Comparison of ENCODE assay signal across 26 mouse cellular contexts in the genomic region with DNA sequence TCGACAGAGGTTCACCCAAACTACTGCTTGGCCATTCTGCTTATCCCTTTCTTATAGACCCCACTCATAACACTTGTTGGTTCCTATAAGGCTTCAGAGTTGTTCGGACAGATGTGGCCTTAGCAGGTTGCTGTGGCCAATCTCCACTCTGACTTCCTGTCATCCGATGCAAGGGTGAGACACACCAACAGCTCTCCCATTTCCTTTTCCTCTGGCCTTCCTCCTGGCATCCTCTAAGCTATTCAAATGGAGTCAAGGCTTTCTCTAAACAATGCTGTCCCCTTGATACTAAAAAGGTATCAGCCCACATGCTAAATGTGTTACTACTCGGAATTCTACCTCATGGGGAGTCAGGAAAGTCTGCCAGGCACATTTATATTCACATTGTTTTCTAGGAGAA. TPM values are rescaled to one million over a fixed set of nuclear protein-coding genes. Genes with fewer than 3 reads are reported as not detected.
DNase-seq lines count a peak whose midpoint lies in the region; ATAC-seq and TF ChIP-seq lines count a peak whose summit lies in the region.
"Had no signal": no experiment of that assay in that cellular context is flagged by ENCODE, and none has a peak within 500 bp of the region (broad histone marks: within the 10 kb centered on the region; RNA-seq: fewer than 3 reads in every experiment).

No protein-coding gene starts in this region.

- no peaks in the 10 kb centered on the region for H3K27me3 ChIP-seq in kidney, adult 2 months (replicated peaks; ENCODE audit: control insufficient read depth, insufficient read depth, low read length)
- no peaks in the 10 kb centered on the region for H3K27me3 ChIP-seq in lung, embryonic 14.5 days (ENCODE audit: insufficient read depth, low read length)
- no peaks in the 10 kb centered on the region for H3K27me3 ChIP-seq in intestine, embryonic 15.5 days (replicated peaks)
- H3K27me3 ChIP-seq: embryonic facial prominence, embryonic 15.5 days; heart, embryonic 12.5 days; hindbrain, embryonic 12.5 days; megakaryocyte, embryonic 14.5 days; midbrain, embryonic 13.5 days; stomach, embryonic 15.5 days had no signal

- H3K27ac ChIP-seq in kidney, adult 2 months (ENCODE audit: insufficient read depth, low read depth, low read length): peak overlapping the region; percentile 45; the same call in 1 of the 2 replicates
- no peak overlapping the region for H3K27ac ChIP-seq in lung, embryonic 14.5 days (ENCODE audit: low read depth)
- H3K27ac ChIP-seq in intestine, embryonic 15.5 days: no peak overlapping the region
- H3K27ac ChIP-seq: embryonic facial prominence, embryonic 15.5 days; hindbrain, embryonic 12.5 days; limb, embryonic 10.5 days; midbrain, embryonic 13.5 days had no signal

- no peak overlapping the region for H3K4me2 ChIP-seq in lung, embryonic 14.5 days
- H3K4me2 ChIP-seq in intestine, embryonic 15.5 days (replicated peaks): no peak overlapping the region
- H3K4me2 ChIP-seq: embryonic facial prominence, embryonic 15.5 days; heart, embryonic 12.5 days; hindbrain, embryonic 12.5 days; midbrain, embryonic 13.5 days; stomach, embryonic 15.5 days had no signal

- no peak for ATAC-seq in lung, embryonic 14.5 days (ENCODE audit: insufficient read depth)
- no peak for ATAC-seq in intestine, embryonic 15.5 days
- ATAC-seq: CD4-positive, CD25-positive, alpha-beta regulatory T cell, adult 4 months; forebrain, embryonic 14.5 days; midbrain, embryonic 13.5 days had no signal

- 56% methylated on average over 4 of the region's 4 CpGs for WGBS in kidney, adult 2 months
- 62% methylated on average over 4 of the region's 4 CpGs for WGBS in lung, embryonic 14.5 days
- 66% methylated on average over 4 of the region's 4 CpGs for WGBS in intestine, embryonic 15.5 days

- peaks cover 8% of the 10 kb centered on the region for H3K36me3 ChIP-seq in kidney, adult 2 months (ENCODE audit: control insufficient read depth, insufficient read depth, low read length)
- H3K36me3 ChIP-seq in lung, embryonic 14.5 days (ENCODE audit: insufficient read depth): peaks cover 66% of the 10 kb centered on the region
- H3K36me3 ChIP-seq in intestine, embryonic 15.5 days: peaks cover 22% of the 10 kb centered on the region

- no peak overlapping the region for H3K4me3 ChIP-seq in kidney, adult 2 months (ENCODE audit: insufficient read depth, low read depth, low read length)
- no peak overlapping the region for H3K4me3 ChIP-seq in lung, embryonic 14.5 days (ENCODE audit: low read depth, low read length)
- no peak overlapping the region for H3K4me3 ChIP-seq in intestine, embryonic 15.5 days (replicated peaks)
- H3K4me3 ChIP-seq: embryonic facial prominence, embryonic 15.5 days; heart, embryonic 12.5 days; hindbrain, embryonic 12.5 days; limb, embryonic 10.5 days; megakaryocyte, embryonic 14.5 days; midbrain, embryonic 13.5 days; stomach, embryonic 15.5 days had no signal

- H3K9me3 ChIP-seq in lung, embryonic 14.5 days (ENCODE audit: low read depth, low read length): no peaks in the 10 kb centered on the region
- no peaks in the 10 kb centered on the region for H3K9me3 ChIP-seq in intestine, embryonic 15.5 days
- H3K9me3 ChIP-seq: embryonic facial prominence, embryonic 15.5 days; heart, embryonic 12.5 days; hindbrain, embryonic 12.5 days; limb, embryonic 10.5 days; megakaryocyte, embryonic 14.5 days; midbrain, embryonic 13.5 days; stomach, embryonic 15.5 days had no signal

- H3K4me1 ChIP-seq in kidney, adult 2 months (ENCODE audit: control insufficient read depth, insufficient read depth, low read length): peaks cover 7% of the 10 kb centered on the region
- H3K4me1 ChIP-seq in lung, embryonic 14.5 days (ENCODE audit: insufficient read depth): no peaks in the 10 kb centered on the region
- 0 out of 2 replicates have a peak, but pooled peaks cover 4% of the 10 kb centered on the region for H3K4me1 ChIP-seq in intestine, embryonic 15.5 days (replicated peaks)
- H3K4me1 ChIP-seq: embryonic facial prominence, embryonic 15.5 days; hindbrain, embryonic 12.5 days; limb, embryonic 10.5 days; midbrain, embryonic 13.5 days; stomach, embryonic 15.5 days had no signal

- TF ChIP-seq CTCF in kidney, adult 2 months (conservative IDR thresholded peaks at IDR 0.05; ENCODE audit: insufficient read depth, insufficient read length, low read depth, low read length): no peak
- TF ChIP-seq CTCF in lung, embryonic 14.5 days (IDR thresholded peaks at IDR 0.05; ENCODE audit: low read depth): no peak

- peak; percentile 30 to 62 for DNase-seq in heart, adult 18-20 months
- DNase-seq in heart, postnatal 4 days: no peak
- DNase-seq in kidney, adult 2 months: peak; percentile 52
- no peak for DNase-seq in kidney, postnatal 10 days
- DNase-seq in lung, embryonic 14.5 days: peak; percentile 34
- no peak for DNase-seq in lung, postnatal 4 days
- peak; percentile 31 for DNase-seq in lung, postnatal 36 days
- DNase-seq: adrenal gland, postnatal 25 days; cerebellum, adult 11 months; cerebellum, adult 9-11 months; gastrocnemius, postnatal 10 days; kidney, adult 18-20 months; thymus, postnatal 36 days had no signal

- no peak for TF ChIP-seq POLR2A in kidney, adult 2 months (IDR thresholded peaks at IDR 0.05; ENCODE audit: low read depth, low read length)

- no peak overlapping the region for H3K9ac ChIP-seq in lung, embryonic 14.5 days
- no peak overlapping the region for H3K9ac ChIP-seq in intestine, embryonic 15.5 days
- H3K9ac ChIP-seq: embryonic facial prominence, embryonic 15.5 days; heart, embryonic 12.5 days; hindbrain, embryonic 12.5 days; midbrain, embryonic 13.5 days; stomach, embryonic 15.5 days had no signal

RNA-seq across cellular contexts. Expression of a gene that starts 8.2 kb away (rescaled TPM):
- 10 to 100 TPM; 38.6 to 44.5 TPM for total RNA-seq in heart, adult 18-20 months (2021)
- total RNA-seq in heart, postnatal 4 days (2021): 10 to 100 TPM; 37.3 to 39.1 TPM
- 54.0 and 65.1 TPM in 2 replicates for polyA plus RNA-seq in kidney, adult 2 months (2012; rRNA removed)
- 30.4 and 42.3 TPM in 2 replicates for polyA plus RNA-seq in lung, embryonic 14.5 days (2014; fragmentation: Nextera tagmentation; extraction: Ambion mirVana)
- 35.1 and 35.9 TPM in 2 replicates for polyA plus RNA-seq in intestine, embryonic 15.5 days (2015; fragmentation: Nextera tagmentation; extraction: Ambion mirVana)

RNA-seq across cellular contexts. Expression of a gene that starts 8.6 kb away (rescaled TPM):
- 10 to 100 TPM; 34.5 to 34.9 TPM for total RNA-seq in heart, adult 18-20 months (2021)
- total RNA-seq in heart, postnatal 4 days (2021): 10 to 100 TPM; 41.4 to 42.7 TPM
- polyA plus RNA-seq in kidney, adult 2 months (2012; rRNA removed): 10.9 and 15.2 TPM in 2 replicates
- 71.1 and 76.4 TPM in 2 replicates for polyA plus RNA-seq in lung, embryonic 14.5 days (2014; fragmentation: Nextera tagmentation; extraction: Ambion mirVana)
- polyA plus RNA-seq in intestine, embryonic 15.5 days (2015; fragmentation: Nextera tagmentation; extraction: Ambion mirVana): 49.0 and 54.4 TPM in 2 replicates

RNA-seq across cellular contexts. Expression of a gene that starts 22.8 kb away (rescaled TPM):
- total RNA-seq in heart, adult 18-20 months (2021): 1 to 10 TPM; 1.6 to 1.7 TPM
- 1 to 10 TPM; 6.7 to 8.6 TPM for total RNA-seq in heart, postnatal 4 days (2021)
- polyA plus RNA-seq in kidney, adult 2 months (2012; rRNA removed): 1.4 and 1.7 TPM in 2 replicates
- 10.8 and 12.8 TPM in 2 replicates for polyA plus RNA-seq in lung, embryonic 14.5 days (2014; fragmentation: Nextera tagmentation; extraction: Ambion mirVana)
- polyA plus RNA-seq in intestine, embryonic 15.5 days (2015; fragmentation: Nextera tagmentation; extraction: Ambion mirVana): 1.6 and 2.0 TPM in 2 replicates
- total RNA-seq: common myeloid progenitor, adult 5-6 weeks; monocyte, adult 5-6 weeks; neutrophil, adult 5-6 weeks had no signal
- polyA plus RNA-seq: CD4-positive, CD25-positive, alpha-beta regulatory T cell, adult 4 months had no signal

Comparison
In these comparisons a context has a peak if more than half of its experiments do, and no peak if none do; other contexts are left out.
1. DNase-seq: peak in heart, adult 18-20 months (2 of 2), kidney, adult 2 months (single experiment), lung, embryonic 14.5 days (single experiment) and lung, postnatal 36 days (single experiment); none in heart, postnatal 4 days (single experiment), kidney, postnatal 10 days (single experiment) and lung, postnatal 4 days (0 of 2).